Mouse (Mus musculus) myocyte (in vitro differentiated cells): ENCODE data around the gene Nhlrc1.

ENCODE experiments used
- CEBPB ChIP-seq: IDR thresholded peaks from 2 replicates; pipeline ENCODE4 v1.6.1; 2011; ENCODE audit warnings: mild to moderate bottlenecking, moderate library complexity; ENCODE audit not compliant: poor library complexity, insufficient read depth, severe bottlenecking
- POLR2A ChIP-seq: IDR thresholded peaks from one replicate; pipeline ENCODE4 v1.6.1; 2011; ENCODE audit warnings: low read depth, mild to moderate bottlenecking, control low read depth, moderate library complexity; ENCODE audit not compliant: insufficient read length
- USF1 ChIP-seq: IDR thresholded peaks from one replicate; pipeline ENCODE4 v1.6.1; 2011; ENCODE audit warnings: low read depth, mild to moderate bottlenecking, control low read depth, moderate library complexity

DNA sequence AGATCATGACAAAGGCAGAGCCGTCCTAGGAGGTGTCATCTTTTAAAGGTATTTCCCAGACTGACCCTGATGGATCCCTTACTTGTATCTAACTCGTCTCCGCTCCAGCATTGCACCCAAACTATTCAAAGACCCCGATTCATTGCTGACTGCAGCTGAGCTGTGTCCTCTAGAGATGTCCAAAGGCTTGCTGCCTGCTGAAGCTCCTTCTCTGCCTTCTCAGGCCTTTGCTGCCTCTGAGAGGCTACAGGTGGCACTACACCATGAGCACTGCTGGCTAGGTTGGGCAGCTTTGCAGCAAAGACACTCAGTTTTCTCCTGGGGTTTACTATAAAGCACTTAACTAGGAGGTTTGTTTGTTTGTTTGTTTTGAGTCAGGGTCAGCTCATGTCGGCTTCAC is 2.6 kb upstream of the Nhlrc1 start:
- TF ChIP-seq POLR2A = no peak
- TF ChIP-seq USF1 = no peak
- no peak for TF ChIP-seq CEBPB
